Mouse (Mus musculus) kidney, adult 18-20 months (tissue): Measurements from ENCODE around the gene Ksr1.
A peak's percentile ranks its signal among the peaks of the same experiment; 100 is the strongest.

Experiments
- DNase-seq: peaks from one replicate; pipeline ENCODE4 v3.0.0; 2021

The Ksr1 gene

GRCm38 (mm10) chr11:79122556-79122955 is 23.7 kb downstream of the Ksr1 start:
- DNase-seq, result no peak

- DNase-seq, result no peak
Observed at GRCm38 (mm10) chr11:79120087-79120486, 26.1 kb downstream of the Ksr1 start.

- no peak for DNase-seq
Observed at GRCm38 (mm10) chr11:79118918-79119377, 27.3 kb downstream of the Ksr1 start.

- DNase-seq, result no peak
Observed at GRCm38 (mm10) chr11:79116665-79117064, 29.5 kb downstream of the Ksr1 start.

GRCm38 (mm10) chr11:79115659-79116058 is 30.5 kb downstream of the Ksr1 start:
- DNase-seq, result no peak

- DNase-seq, result no peak
Observed at GRCm38 (mm10) chr11:79114061-79114460, 32.1 kb downstream of the Ksr1 start.

GRCm38 (mm10) chr11:79113397-79113796 is 32.8 kb downstream of the Ksr1 start:
- no peak for DNase-seq

- no peak for DNase-seq
Observed at GRCm38 (mm10) chr11:79112559-79113302, 33.5 kb downstream of the Ksr1 start.

GRCm38 (mm10) chr11:79111864-79112558 is 34.2 kb downstream of the Ksr1 start:
- no peak for DNase-seq

- DNase-seq, result no peak
Observed at GRCm38 (mm10) chr11:79110446-79110845, 35.8 kb downstream of the Ksr1 start.

GRCm38 (mm10) chr11:79107934-79108333 is 38.3 kb downstream of the Ksr1 start:
- no peak for DNase-seq

GRCm38 (mm10) chr11:79104998-79105397 is 41.2 kb downstream of the Ksr1 start:
- DNase-seq, result no peak

- no peak for DNase-seq
Observed at GRCm38 (mm10) chr11:79104538-79104937, 41.7 kb downstream of the Ksr1 start.

GRCm38 (mm10) chr11:79104096-79104495 is 42.1 kb downstream of the Ksr1 start:
- no peak for DNase-seq

- no peak for DNase-seq
Observed at GRCm38 (mm10) chr11:79103461-79103869, 42.7 kb downstream of the Ksr1 start.

GRCm38 (mm10) chr11:79102280-79102679 is 43.9 kb downstream of the Ksr1 start:
- no peak for DNase-seq

- no peak for DNase-seq
Observed at GRCm38 (mm10) chr11:79101568-79101967, 44.6 kb downstream of the Ksr1 start.

- peak; percentile 35 for DNase-seq
Observed at GRCm38 (mm10) chr11:79099032-79099431, 47.2 kb downstream of the Ksr1 start.

GRCm38 (mm10) chr11:79097736-79098135 is 48.5 kb downstream of the Ksr1 start:
- DNase-seq, result no peak

GRCm38 (mm10) chr11:79096673-79097072 is 49.5 kb downstream of the Ksr1 start:
- no peak for DNase-seq

- DNase-seq, result no peak
Observed at GRCm38 (mm10) chr11:79095713-79096112, 50.5 kb downstream of the Ksr1 start.

- DNase-seq, result no peak
Observed at GRCm38 (mm10) chr11:79094727-79095126, 51.5 kb downstream of the Ksr1 start.

- no peak for DNase-seq
Observed at GRCm38 (mm10) chr11:79093986-79094695, 52.1 kb downstream of the Ksr1 start.
